Mouse (Mus musculus): ENCODE data around the gene Kcnh7. TPM values are rescaled to one million over a fixed set of nuclear protein-coding genes. Genes with fewer than 3 reads are reported as not detected.

Gene Kcnh7
- polyA plus RNA-seq, 1 experiment from 2014 or later = 0.20 TPM

DNA sequence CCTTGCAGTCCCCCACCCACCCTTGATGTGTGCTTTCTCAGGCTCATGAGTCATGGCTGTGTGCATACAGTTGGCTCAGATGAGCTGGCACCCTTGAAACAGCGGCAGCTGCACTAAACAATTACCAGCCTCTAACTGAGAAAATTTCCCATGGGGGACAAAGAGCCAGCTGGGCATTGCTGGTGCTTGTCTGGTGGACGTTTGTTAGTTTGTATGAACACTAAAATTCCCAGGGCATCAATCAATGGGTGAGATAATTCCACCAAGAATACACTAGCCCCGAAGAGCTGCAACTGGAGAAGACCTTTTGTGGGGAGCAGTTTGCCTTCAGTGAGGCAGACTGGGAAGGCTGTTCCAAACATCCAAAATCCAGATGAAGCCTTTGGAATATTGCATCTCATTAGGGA is 376.6 kb downstream of the Kcnh7 start:
- H3K27me3 ChIP-seq = no peaks in the 10 kb centered on the region
- H3K4me2 ChIP-seq = no peak overlapping the region
- ATAC-seq (ENCODE audit: insufficient number of reproducible peaks, insufficient read depth, low FRiP score, low TSS enrichment, low read depth) = no peak
- no peaks in the 10 kb centered on the region for H3K4me1 ChIP-seq (replicated peaks)
- no peak overlapping the region for H3K4me3 ChIP-seq (replicated peaks)
- H3K27ac ChIP-seq = no peak overlapping the region
- no peak overlapping the region for H3K9ac ChIP-seq (replicated peaks)
- 49% methylated on average over 3 of the region's 3 CpGs for WGBS
- no peaks in the 10 kb centered on the region for H3K36me3 ChIP-seq
- no peaks in the 10 kb centered on the region for H3K9me3 ChIP-seq

DNA sequence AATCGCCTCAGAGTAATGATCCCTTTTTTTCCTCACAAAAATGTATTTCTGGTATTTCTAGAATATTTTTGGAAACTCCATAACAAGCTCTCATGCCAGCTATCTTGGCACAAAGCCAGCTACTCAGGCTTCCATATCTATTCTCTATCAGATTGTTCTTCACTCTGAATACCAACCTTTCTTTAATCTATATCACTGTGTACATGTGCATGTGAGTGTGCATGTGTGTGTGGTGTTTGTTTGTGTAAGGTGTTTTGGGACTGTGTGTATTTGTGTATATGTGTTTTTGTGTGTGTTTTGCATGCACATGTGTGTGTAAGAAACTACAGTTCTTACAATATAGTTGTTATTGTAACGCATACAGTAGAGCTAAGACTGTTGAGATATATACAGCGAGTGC is 377.2 kb downstream of the Kcnh7 start:
- no peaks in the 10 kb centered on the region for H3K4me1 ChIP-seq (replicated peaks)
- no peaks in the 10 kb centered on the region for H3K27me3 ChIP-seq
- WGBS = 88% methylated on average over 3 of the region's 3 CpGs
- H3K27ac ChIP-seq = no peak overlapping the region
- H3K36me3 ChIP-seq = no peaks in the 10 kb centered on the region
- ATAC-seq (ENCODE audit: insufficient number of reproducible peaks, insufficient read depth, low FRiP score, low TSS enrichment, low read depth) = no peak
- H3K9ac ChIP-seq (replicated peaks) = no peak overlapping the region
- H3K9me3 ChIP-seq = no peaks in the 10 kb centered on the region
- no peak overlapping the region for H3K4me2 ChIP-seq
- H3K4me3 ChIP-seq (replicated peaks) = no peak overlapping the region

DNA sequence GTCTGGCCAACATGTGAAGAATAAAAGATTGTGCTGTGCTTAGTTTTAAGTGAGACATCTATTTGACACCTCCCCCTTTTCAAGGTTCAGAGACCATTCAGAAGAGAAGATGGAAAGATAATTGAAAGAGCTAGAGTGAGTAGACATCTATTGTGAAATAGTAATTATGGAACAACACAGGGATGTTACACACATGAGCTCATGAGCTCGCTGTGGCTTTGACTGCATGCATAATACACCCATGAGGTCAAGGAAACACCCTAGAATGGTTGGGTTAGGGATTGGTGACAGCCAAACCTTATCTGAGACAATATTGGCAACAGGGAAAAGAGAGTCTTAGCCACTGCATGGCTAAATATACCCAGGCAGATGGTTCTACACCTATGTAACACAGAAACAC is 380.1 kb downstream of the Kcnh7 start:
- Histone ChIP-seq H3K4me2 (no peak overlapping the region), H3K9me3 (no peaks in the 10 kb centered on the region), H3K4me1 (replicated peaks) (no peaks in the 10 kb centered on the region), H3K27me3 (no peaks in the 10 kb centered on the region), H3K27ac (no peak overlapping the region), H3K9ac (replicated peaks) (no peak overlapping the region), H3K36me3 (no peaks in the 10 kb centered on the region), H3K4me3 (replicated peaks) (no peak overlapping the region)
- WGBS = 80% methylated on average over 1 of the region's 1 CpGs
- no peak for ATAC-seq (ENCODE audit: insufficient number of reproducible peaks, insufficient read depth, low FRiP score, low TSS enrichment, low read depth)

DNA sequence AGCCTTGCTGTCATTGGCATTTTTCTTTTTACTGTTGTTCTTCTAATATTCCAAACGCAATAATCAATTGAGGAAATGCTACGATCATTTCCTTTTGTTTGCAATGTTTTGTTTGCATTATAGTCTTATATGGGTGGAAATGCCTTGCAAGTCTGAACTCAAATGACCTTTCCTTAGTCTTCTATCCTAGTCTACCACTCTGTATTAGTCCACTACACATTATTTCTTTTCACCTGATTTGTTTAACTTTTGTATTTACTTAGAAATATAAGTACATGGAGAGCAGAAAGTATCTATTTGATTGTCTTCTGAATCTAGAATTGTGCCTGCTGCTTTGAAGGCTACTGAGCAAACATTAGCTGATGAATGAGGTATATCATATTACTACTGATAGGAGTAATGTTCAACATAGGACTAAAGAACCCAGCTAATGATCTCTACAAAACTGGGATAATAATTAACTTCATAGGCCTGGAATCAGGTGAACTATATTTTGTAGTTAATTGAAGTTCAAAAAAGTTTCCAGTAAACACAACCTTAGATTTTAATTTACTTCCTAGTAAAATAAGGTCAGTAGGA is 399.5 kb downstream of the Kcnh7 start:
- no peaks in the 10 kb centered on the region for H3K36me3 ChIP-seq
- H3K9ac ChIP-seq (replicated peaks) = no peak overlapping the region
- H3K27me3 ChIP-seq = no peaks in the 10 kb centered on the region
- no peaks in the 10 kb centered on the region for H3K4me1 ChIP-seq (replicated peaks)
- no peak overlapping the region for H3K27ac ChIP-seq
- ATAC-seq (ENCODE audit: insufficient number of reproducible peaks, insufficient read depth, low FRiP score, low TSS enrichment, low read depth) = no peak
- H3K4me3 ChIP-seq (replicated peaks) = no peak overlapping the region
- WGBS = 80% methylated on average over 2 of the region's 2 CpGs
- no peaks in the 10 kb centered on the region for H3K9me3 ChIP-seq
- H3K4me2 ChIP-seq = no peak overlapping the region

DNA sequence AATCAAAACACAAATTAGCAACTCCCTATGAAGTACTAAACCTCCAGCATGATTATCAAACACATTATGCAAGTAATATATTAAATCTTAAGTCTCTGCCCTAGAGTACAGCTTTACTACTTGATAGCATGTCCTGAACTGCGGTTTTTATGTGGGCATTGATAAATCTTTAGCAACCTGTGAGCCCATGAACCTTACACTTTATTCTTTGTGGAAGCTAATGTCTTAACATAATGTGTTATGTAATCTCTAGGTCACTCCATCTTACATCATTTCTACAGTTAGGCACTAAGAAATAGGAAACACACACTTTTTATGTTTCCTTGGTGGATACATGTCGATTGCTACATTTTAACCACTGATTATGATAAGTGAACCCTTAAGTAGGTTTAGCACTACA is 437.8 kb downstream of the Kcnh7 start:
- H3K27ac ChIP-seq = no peak overlapping the region
- H3K27me3 ChIP-seq = no peaks in the 10 kb centered on the region
- no peak for ATAC-seq (ENCODE audit: insufficient number of reproducible peaks, insufficient read depth, low FRiP score, low TSS enrichment, low read depth)
- no peaks in the 10 kb centered on the region for H3K4me1 ChIP-seq (replicated peaks)
- H3K4me3 ChIP-seq (replicated peaks) = no peak overlapping the region
- no peaks in the 10 kb centered on the region for H3K36me3 ChIP-seq
- 83% methylated on average over 2 of the region's 2 CpGs for WGBS
- H3K4me2 ChIP-seq = no peak overlapping the region
- no peaks in the 10 kb centered on the region for H3K9me3 ChIP-seq
- H3K9ac ChIP-seq (replicated peaks) = no peak overlapping the region

DNA sequence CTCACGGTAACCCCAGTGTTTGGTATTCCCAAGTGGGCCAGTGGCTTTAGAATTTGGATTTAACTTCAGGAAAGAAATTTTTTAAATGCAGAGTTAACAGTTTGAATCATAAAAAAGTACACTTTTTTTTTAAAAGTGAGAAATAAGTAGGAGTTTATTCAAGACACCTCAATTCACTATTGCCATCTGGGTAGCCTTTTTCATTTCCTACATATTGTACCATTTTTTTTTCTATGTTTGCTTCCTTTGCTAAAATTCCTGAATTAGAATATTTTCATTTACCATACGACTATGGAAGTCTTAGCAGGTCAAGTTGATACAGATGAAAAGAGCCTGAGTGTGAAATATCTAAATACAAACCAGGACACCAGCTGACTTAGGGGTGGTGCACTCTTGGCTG is 441.0 kb downstream of the Kcnh7 start:
- WGBS = 82% methylated on average over 2 of the region's 2 CpGs
- Histone ChIP-seq H3K4me2 (no peak overlapping the region), H3K9me3 (no peaks in the 10 kb centered on the region), H3K4me1 (replicated peaks) (no peaks in the 10 kb centered on the region), H3K9ac (replicated peaks) (no peak overlapping the region), H3K4me3 (replicated peaks) (no peak overlapping the region), H3K27me3 (no peaks in the 10 kb centered on the region), H3K36me3 (no peaks in the 10 kb centered on the region), H3K27ac (no peak overlapping the region)
- no peak for ATAC-seq (ENCODE audit: insufficient number of reproducible peaks, insufficient read depth, low FRiP score, low TSS enrichment, low read depth)

DNA sequence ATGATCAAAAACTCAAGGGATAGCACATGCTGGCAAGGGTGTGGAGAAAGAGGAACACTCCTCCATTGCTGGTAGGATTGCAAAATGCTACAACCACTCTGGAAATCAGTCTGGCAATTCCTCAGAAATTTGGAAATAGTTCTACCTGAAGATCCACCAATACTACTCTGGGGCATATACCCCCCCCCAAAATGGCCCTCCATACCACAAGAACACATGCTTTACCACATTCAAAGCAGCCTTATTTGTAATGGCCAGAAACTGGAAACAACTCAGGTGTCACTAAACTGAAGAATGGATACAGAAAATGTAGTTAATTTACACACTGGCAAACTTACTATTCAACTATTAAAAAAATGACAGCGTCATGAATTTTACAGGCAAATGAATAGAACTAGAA is 453.4 kb downstream of the Kcnh7 start:
- Histone ChIP-seq H3K9ac (replicated peaks) (no peak overlapping the region), H3K36me3 (no peaks in the 10 kb centered on the region), H3K4me1 (replicated peaks) (no peaks in the 10 kb centered on the region), H3K27ac (no peak overlapping the region), H3K4me3 (replicated peaks) (no peak overlapping the region), H3K9me3 (no peaks in the 10 kb centered on the region), H3K4me2 (no peak overlapping the region), H3K27me3 (no peaks in the 10 kb centered on the region)
- ATAC-seq (ENCODE audit: insufficient number of reproducible peaks, insufficient read depth, low FRiP score, low TSS enrichment, low read depth) = no peak
- WGBS = 79% methylated on average over 1 of the region's 1 CpGs

DNA sequence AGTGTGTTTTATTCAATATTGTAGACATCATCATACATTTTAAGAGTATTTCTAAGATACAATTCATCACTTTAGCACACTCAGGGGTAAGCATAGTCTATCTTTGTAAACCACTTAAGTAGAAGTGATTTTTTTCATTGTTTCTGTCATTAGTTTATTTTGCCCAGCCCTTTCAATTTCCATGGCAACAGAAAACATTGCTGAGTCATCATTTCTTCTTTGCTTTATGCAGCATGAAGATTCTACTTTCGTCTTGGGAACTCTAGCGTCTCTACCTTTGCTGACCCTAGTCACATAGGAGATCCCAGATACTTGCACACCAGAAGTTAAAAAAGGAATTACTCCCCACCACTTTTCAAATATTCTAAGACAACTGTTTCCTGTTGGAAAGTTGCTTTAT is 456.4 kb downstream of the Kcnh7 start:
- Histone ChIP-seq H3K4me1 (replicated peaks) (no peaks in the 10 kb centered on the region), H3K4me3 (replicated peaks) (no peak overlapping the region), H3K27me3 (no peaks in the 10 kb centered on the region), H3K9ac (replicated peaks) (no peak overlapping the region), H3K27ac (no peak overlapping the region), H3K4me2 (no peak overlapping the region), H3K36me3 (no peaks in the 10 kb centered on the region), H3K9me3 (no peaks in the 10 kb centered on the region)
- ATAC-seq (ENCODE audit: insufficient number of reproducible peaks, insufficient read depth, low FRiP score, low TSS enrichment, low read depth) = no peak
- 94% methylated on average over 2 of the region's 2 CpGs for WGBS

DNA sequence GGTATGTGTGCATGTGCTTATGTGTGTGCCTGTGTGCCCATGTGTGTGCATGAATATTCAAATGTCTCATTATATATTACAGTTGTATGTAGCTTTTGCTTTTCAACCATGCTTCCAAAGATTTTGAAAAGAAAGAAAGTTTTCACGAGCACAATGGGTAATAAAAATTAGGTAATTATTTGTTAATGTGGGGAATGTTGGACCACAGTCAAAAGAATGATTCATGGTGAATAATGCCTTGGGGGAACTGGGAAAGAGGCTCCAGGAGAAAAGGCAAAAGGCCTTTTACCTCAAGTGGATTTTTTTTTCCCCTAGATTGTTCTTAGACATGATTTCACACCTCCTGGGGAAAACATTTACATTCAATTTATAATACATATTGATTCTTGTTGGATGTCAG is 458.1 kb downstream of the Kcnh7 start:
- Histone ChIP-seq H3K27me3 (no peaks in the 10 kb centered on the region), H3K4me3 (replicated peaks) (no peak overlapping the region), H3K4me1 (replicated peaks) (no peaks in the 10 kb centered on the region), H3K36me3 (no peaks in the 10 kb centered on the region), H3K9me3 (no peaks in the 10 kb centered on the region), H3K4me2 (no peak overlapping the region), H3K27ac (no peak overlapping the region), H3K9ac (replicated peaks) (no peak overlapping the region)
- 47% methylated on average over 1 of the region's 1 CpGs for WGBS
- no peak for ATAC-seq (ENCODE audit: insufficient number of reproducible peaks, insufficient read depth, low FRiP score, low TSS enrichment, low read depth)

DNA sequence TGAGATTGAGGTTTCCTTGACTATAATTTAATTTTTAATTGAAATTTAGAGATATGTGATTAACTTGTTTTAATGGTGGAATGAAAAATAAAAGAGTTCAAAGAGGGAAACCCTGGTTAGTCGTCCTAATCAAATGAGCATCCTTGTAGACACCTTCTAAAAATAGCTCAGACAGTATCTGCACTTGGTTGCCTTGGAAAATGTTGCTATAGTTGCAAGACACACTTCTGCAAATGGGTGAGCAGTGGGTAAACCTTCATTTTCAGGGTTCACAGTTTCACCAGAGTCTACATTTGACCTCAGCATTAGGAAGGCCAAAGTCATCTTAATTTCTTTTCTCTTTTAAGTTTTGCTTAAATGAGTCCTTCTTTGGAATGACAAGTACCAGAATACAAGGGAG is 465.7 kb downstream of the Kcnh7 start:
- no peak for ATAC-seq (ENCODE audit: insufficient number of reproducible peaks, insufficient read depth, low FRiP score, low TSS enrichment, low read depth)
- Histone ChIP-seq H3K4me1 (replicated peaks) (no peaks in the 10 kb centered on the region), H3K27ac (no peak overlapping the region), H3K9ac (replicated peaks) (no peak overlapping the region), H3K27me3 (no peaks in the 10 kb centered on the region), H3K36me3 (no peaks in the 10 kb centered on the region), H3K4me3 (replicated peaks) (no peak overlapping the region), H3K4me2 (no peak overlapping the region), H3K9me3 (no peaks in the 10 kb centered on the region)
- WGBS = 57% methylated on average over 1 of the region's 1 CpGs

DNA sequence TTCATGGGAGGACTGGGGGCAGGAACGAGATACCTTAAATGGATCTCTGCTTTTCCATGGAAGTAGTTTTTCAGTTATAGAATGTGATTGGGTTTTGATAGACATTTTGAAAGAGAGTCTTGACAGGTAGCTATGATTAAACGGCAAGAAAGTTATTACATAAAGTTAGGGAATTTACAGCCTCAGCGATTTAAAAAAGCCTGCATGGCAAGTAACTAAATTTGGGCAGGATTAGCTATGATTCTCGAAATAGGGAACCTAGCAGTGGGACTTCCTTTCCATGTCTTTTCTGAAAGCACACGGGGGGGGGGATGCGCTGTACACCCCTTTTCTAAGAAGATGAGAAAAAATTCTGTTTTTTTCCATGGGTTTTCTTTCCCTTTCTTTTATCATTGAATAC is 466.8 kb downstream of the Kcnh7 start:
- Histone ChIP-seq H3K4me1 (replicated peaks) (no peaks in the 10 kb centered on the region), H3K4me2 (no peak overlapping the region), H3K4me3 (replicated peaks) (no peak overlapping the region), H3K9me3 (no peaks in the 10 kb centered on the region), H3K27me3 (no peaks in the 10 kb centered on the region), H3K36me3 (no peaks in the 10 kb centered on the region), H3K9ac (replicated peaks) (no peak overlapping the region), H3K27ac (no peak overlapping the region)
- WGBS = 82% methylated on average over 6 of the region's 6 CpGs
- no peak for ATAC-seq (ENCODE audit: insufficient number of reproducible peaks, insufficient read depth, low FRiP score, low TSS enrichment, low read depth)

DNA sequence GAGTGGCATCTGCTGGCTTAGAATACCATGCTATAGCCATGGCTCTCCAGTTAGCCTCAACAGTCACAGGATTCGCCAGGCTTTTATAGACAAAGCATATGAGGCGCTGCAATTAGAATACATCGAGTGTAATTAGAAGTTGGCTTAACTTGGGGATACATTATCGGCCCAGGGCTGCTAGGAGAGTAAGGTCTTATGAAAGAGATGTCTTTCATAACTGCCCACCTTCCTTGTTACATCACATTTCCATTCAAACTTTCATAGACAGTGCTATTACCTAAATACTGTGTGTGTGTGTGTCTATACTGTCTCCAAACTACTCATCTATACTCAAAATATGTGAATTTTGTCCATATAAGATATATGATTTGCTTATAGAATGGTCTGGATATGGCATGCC is 468.8 kb downstream of the Kcnh7 start:
- Histone ChIP-seq H3K27ac (no peak overlapping the region), H3K9me3 (no peaks in the 10 kb centered on the region), H3K36me3 (no peaks in the 10 kb centered on the region), H3K4me2 (no peak overlapping the region), H3K9ac (replicated peaks) (no peak overlapping the region), H3K27me3 (no peaks in the 10 kb centered on the region), H3K4me1 (replicated peaks) (no peaks in the 10 kb centered on the region), H3K4me3 (replicated peaks) (no peak overlapping the region)
- 92% methylated on average over 4 of the region's 4 CpGs for WGBS
- ATAC-seq (ENCODE audit: insufficient number of reproducible peaks, insufficient read depth, low FRiP score, low TSS enrichment, low read depth) = no peak

All from limb, embryonic 12.5 days (tissue).